Mouse (Mus musculus) NIH3T3 (cell line): ENCODE results near the gene Grm7.

ENCODE experiments used
- DNase-seq: peaks from one replicate; pipeline ENCODE4 v3.0.0-alpha.2; 2012; ENCODE audit warnings: low read depth

Grm7 gene

DNA sequence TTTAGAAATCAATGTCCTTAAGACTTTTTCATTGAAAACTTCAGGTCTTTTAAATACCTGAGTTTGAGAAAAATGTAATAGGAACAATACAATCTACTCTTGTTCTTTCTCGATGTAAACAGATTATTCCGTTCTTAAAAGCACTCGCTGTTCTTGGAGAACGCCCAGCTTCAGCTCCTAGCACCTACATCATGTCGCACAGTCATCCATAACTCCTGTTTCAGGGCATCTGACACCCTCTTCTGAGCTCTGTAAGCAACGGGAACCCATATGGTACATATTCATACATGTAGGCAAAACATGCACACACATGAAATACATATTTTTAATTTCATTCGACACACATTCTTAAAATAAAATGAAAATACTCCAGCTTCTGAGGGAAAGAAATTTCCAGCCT is 916.0 kb downstream of the Grm7 start:
- DNase-seq = no peak

DNA sequence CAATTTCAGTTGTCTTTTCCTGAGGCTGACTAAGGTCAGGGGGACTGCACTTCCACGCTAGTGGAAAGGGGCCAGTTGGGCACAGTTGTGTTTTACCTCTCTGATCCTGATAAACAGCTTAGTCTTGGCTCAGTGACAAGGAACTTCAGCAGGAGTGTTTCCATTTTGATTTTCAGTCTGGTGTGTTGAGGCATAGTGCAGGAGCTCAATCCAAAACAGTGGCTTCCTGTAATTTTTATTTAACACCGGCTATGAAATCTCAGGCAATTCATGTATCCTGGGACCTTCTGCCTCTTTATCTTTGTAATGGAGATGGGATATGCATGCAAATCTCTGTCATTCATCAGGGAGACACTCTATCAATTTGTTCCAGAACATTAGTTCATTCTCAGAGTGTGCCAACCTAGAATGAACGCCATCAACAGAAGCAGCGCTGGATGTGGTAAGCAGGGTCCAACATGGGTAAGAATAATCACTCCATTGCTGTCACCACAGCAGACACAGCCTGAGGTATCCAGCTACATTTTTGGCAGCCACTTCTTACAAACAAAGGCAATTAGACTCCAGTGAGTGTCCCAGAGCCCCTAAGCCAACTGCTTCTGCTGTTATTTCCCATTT is 926.2 kb downstream of the Grm7 start:
- DNase-seq = no peak

DNA sequence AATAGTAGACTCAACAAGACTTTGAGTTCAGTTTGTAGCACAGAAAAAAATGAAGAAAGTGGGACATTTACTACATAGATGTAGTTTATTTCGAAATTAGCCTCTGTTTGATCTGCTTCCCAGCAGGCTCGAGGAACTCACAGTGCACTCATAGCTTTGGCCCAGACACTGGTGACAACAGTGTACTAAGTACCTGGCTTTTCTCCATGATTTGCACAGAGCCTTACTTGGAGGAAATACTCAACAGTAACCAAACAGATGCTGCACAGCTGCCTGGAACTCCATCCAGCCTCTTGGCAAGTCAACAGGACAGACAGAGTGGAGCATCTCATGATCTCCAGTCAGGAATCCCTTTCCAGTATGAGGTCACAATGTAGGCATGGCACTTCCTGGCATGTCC is 939.5 kb downstream of the Grm7 start:
- DNase-seq = no peak

DNA sequence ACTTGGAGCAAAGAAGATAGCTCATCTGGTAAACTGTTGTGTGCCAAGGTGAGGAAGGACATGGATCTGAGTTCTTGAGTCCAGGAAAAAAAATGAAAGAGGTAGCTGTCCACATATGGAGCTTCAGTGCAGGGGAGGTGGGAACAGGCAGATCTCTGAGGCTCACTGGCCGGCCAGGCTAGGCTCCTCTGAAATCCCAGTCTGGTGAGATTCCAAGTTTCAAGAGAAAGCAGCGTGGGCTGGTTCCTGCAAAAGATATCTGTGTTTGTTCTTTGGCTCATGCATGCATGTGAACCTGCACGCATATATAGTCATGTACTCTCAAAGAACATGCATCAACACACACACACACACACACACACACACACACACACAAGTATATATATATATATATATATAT is 942.2 kb downstream of the Grm7 start:
- DNase-seq = no peak

DNA sequence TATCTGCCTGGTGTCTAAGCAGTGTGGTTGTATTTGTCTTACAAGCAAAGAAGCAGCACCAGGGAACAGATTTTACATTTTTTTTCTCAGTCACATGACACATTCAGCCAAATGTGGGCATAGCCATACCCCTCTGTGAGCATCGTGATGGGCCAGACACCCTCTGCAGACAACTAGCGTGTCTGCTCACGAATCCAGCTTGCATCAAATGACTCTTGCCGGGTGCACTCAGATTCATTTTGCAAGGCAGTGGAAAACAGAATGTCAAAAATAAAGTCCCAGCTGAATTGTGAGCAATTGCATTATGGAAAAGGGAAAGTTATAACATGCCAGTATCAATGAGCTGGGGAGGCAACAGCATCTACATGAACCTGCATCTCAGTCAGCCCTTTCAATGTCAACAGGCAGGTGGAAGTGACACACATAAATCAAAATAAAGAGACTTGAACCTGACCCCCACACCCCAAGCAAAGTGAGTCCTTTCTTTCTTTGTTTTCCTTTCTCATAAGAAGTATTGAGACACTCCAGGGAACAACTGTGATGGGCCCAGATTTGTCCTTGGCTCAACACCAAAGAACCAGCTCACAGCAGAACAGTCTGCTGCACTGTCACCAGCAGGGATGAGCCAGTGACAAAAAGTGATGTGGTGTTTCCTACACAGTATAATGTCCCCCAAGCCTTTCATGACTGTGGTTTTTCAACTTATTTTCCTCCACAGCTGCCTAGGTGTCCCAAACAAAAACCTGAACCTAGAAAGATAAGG is 956.7 kb downstream of the Grm7 start:
- DNase-seq = no peak

DNA sequence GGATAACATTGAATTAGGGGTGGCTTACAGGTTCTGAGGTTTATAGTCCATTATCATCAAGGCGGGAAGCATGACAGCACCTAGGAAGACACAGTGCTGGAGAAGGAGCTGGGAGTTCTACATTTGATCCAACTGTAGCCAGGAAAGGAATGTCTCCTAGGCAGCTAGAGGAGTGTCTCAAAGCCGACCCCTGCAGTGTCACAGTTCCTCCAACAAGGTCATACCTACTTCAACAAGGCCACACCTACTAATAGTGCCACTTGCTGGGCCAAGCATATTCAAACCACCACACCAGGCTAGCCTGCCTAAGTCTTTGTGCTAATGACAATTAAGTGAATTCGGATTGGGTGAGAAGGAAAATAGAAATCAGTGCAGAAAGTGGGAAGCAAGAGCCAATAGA is 965.0 kb downstream of the Grm7 start:
- no peak for DNase-seq

DNA sequence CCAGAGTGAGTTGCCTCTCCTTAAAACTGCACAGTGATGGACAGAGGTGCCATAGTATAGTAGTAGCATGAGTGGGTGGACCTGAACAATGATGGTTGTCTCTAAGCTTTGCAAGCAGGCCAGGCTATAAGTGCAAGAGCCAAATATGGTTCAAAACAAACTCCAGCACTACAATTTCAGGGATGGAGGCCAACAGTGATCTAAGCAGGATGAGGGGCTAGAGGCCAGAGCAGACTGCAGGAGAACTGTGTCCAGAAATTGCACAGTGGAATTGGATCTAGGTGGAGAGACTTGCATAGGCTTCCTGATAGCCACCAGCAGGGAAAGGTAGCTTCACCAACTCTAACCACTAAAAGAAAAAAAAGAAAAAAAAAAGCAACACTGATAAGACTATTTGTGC is 968.5 kb downstream of the Grm7 start:
- no peak for DNase-seq
